8 mouse cellular contexts compared by ENCODE assay signal in the genomic region with DNA sequence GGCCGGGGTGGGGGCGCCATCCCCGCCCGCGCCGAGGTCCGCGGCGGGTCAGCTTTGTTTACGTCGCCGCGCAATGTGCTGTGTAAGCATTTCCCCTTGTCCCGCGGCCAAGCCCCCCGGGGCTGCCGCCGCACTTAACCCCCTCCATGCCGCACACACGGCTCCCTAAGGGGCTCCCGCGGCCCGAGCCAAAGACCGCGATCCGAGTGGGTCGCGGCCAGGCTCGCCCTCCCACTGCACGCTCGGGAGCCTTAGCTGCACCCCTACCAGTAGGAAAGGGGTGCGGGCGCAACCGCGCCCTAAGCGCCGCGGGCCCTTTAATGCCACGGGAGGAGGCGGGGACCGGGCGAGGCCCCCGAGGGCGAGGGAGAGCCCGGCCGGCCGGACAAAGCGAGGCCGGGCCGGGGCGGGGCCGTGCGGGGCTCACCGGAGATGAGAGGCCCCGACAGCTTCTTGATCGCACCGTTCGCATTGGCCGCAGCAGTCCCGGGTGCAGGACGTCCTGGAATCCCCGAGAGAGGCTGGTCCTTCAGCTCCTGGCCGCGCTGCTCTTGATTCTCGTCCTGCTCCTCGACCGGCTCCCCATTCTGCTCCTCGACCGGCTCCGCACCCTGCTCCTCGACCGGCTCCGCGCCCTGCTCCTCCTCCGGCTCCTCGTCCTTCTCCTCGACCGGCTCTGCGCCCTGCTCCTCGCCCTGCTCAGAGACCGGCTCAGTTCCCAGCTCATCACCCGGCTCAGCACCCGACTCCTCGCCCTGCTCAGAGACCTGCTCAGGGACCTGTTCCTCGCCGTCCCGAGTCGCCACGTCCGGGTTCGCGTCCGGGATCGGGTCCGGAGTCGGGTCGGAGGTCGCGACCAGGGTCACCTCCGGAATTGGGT. TPM values are rescaled to one million over a fixed set of nuclear protein-coding genes. Genes with fewer than 3 reads are reported as not detected.
DNase-seq lines count a peak whose midpoint lies in the region; ATAC-seq and TF ChIP-seq lines count a peak whose summit lies in the region.

No protein-coding gene starts in this region.

- no peaks in the 10 kb centered on the region for H3K36me3 ChIP-seq in testis, adult 2 months (ENCODE audit: control insufficient read depth, insufficient read depth, low read length)
- H3K36me3 ChIP-seq in forebrain, embryonic 12.5 days (replicated peaks) = no peaks in the 10 kb centered on the region
- H3K36me3 ChIP-seq in liver, embryonic 14.5 days (replicated peaks; ENCODE audit: control insufficient read depth, insufficient read depth, low read depth) = no peaks in the 10 kb centered on the region
- H3K36me3 ChIP-seq in neural tube, embryonic 15.5 days = no peaks in the 10 kb centered on the region

- H3K4me2 ChIP-seq in forebrain, embryonic 12.5 days = peak overlapping the region; percentile 56
- peak overlapping the region; percentile 27 for H3K4me2 ChIP-seq in liver, embryonic 14.5 days (ENCODE audit: low read depth)
- peak overlapping the region; percentile 61 for H3K4me2 ChIP-seq in neural tube, embryonic 15.5 days

- DNase-seq in testis, postnatal 14 days (ENCODE audit: low spot score) = no peak
- peak; percentile 64 to 74 for DNase-seq in heart, postnatal 36 days
- DNase-seq in liver, embryonic 14.5 days (ENCODE audit: low read depth in 3 of 3, low spot score in 3 of 3) = no peak
- DNase-seq in yolk sac, embryonic 10.5 days (ENCODE audit: low spot score) = no peak
- no peak for DNase-seq in left cerebral cortex, postnatal 36 days (ENCODE audit: low spot score in 2 of 2)

- H3K27ac ChIP-seq in testis, adult 2 months (ENCODE audit: control insufficient read depth, insufficient read depth, low read depth, low read length) = no peak overlapping the region
- H3K27ac ChIP-seq in forebrain, embryonic 12.5 days = peak overlapping the region; percentile 70
- no peak overlapping the region for H3K27ac ChIP-seq in liver, embryonic 14.5 days
- peak overlapping the region; percentile 75 for H3K27ac ChIP-seq in neural tube, embryonic 15.5 days (replicated peaks)

- no peak for ATAC-seq in forebrain, embryonic 12.5 days (ENCODE audit: low FRiP score)
- ATAC-seq in liver, embryonic 14.5 days (ENCODE audit: insufficient read depth) = no peak
- no peak for ATAC-seq in neural tube, embryonic 15.5 days (ENCODE audit: low FRiP score)

- intact Hi-C loops in heart, postnatal 36 days (cut with DNase I) = loop anchor here (1.0 to 5.0 kb wide), 4 partner anchors 51 to 162 kb away; no protein-coding TSS in a partner anchor
- intact Hi-C loops in left cerebral cortex, postnatal 36 days (cut with DNase I) = loop anchor here (5.0 to 10.0 kb wide), 3 partner anchors 92 to 455 kb away; a partner anchor contains a TSS

- peaks cover 26% of the 10 kb centered on the region for H3K9me3 ChIP-seq in forebrain, embryonic 12.5 days
- peaks cover 14% of the 10 kb centered on the region for H3K9me3 ChIP-seq in liver, embryonic 14.5 days (ENCODE audit: control insufficient read depth, low read length)
- H3K9me3 ChIP-seq in neural tube, embryonic 15.5 days (replicated peaks) = 0 out of 2 replicates have a peak, but pooled peaks cover 3% of the 10 kb centered on the region

- peaks cover 30% of the 10 kb centered on the region for H3K4me1 ChIP-seq in testis, adult 2 months (ENCODE audit: control insufficient read depth, insufficient read depth, low read length)
- H3K4me1 ChIP-seq in forebrain, embryonic 12.5 days = peaks cover 21% of the 10 kb centered on the region
- H3K4me1 ChIP-seq in liver, embryonic 14.5 days (replicated peaks; ENCODE audit: control insufficient read depth in 2 of 2, insufficient read depth in 2 of 2, low read length in 1 of 2) = 0 out of 4 replicates have a peak, but pooled peaks cover 0 to 3% of the 10 kb centered on the region in 2 experiments
- peaks cover 27% of the 10 kb centered on the region for H3K4me1 ChIP-seq in neural tube, embryonic 15.5 days

- H3K4me3 ChIP-seq in testis, adult 2 months (ENCODE audit: control insufficient read depth, low read depth, low read length) = peak overlapping the region; percentile 35
- peak overlapping the region; percentile 55 for H3K4me3 ChIP-seq in forebrain, embryonic 12.5 days (replicated peaks)
- peak overlapping the region; percentile 36 to 41 for H3K4me3 ChIP-seq in liver, embryonic 14.5 days (ENCODE audit: insufficient read depth in 1 of 2, low read depth in 2 of 2, low read length in 2 of 2)
- H3K4me3 ChIP-seq in neural tube, embryonic 15.5 days (replicated peaks) = peak overlapping the region; percentile 57

- no peak for TF ChIP-seq CTCF in testis, adult 2 months (IDR thresholded peaks at IDR 0.05; ENCODE audit: control insufficient read depth, insufficient read depth, insufficient replicate concordance, low read depth, low read length)
- no peak for TF ChIP-seq CTCF in liver, embryonic 14.5 days (IDR thresholded peaks at IDR 0.05; ENCODE audit: low read depth)

- H3K27me3 ChIP-seq in testis, adult 2 months (ENCODE audit: control insufficient read depth, insufficient read depth, low read length) = peaks cover 4% of the 10 kb centered on the region; the same call in 1 of the 2 replicates
- H3K27me3 ChIP-seq in forebrain, embryonic 12.5 days = peaks cover 85% of the 10 kb centered on the region
- H3K27me3 ChIP-seq in liver, embryonic 14.5 days (ENCODE audit: control insufficient read depth, insufficient read depth, low read length) = peaks cover 24% of the 10 kb centered on the region
- H3K27me3 ChIP-seq in neural tube, embryonic 15.5 days (replicated peaks) = 0 out of 2 replicates have a peak, but pooled peaks cover 3% of the 10 kb centered on the region

- no peak for TF ChIP-seq EP300 in liver, embryonic 14.5 days (IDR thresholded peaks at IDR 0.05; ENCODE audit: low read depth)

- H3K9ac ChIP-seq in forebrain, embryonic 12.5 days = peak overlapping the region; percentile 70
- no peak overlapping the region for H3K9ac ChIP-seq in liver, embryonic 14.5 days (replicated peaks)
- peak overlapping the region; percentile 57 for H3K9ac ChIP-seq in neural tube, embryonic 15.5 days (replicated peaks)

- no peak for TF ChIP-seq POLR2A in testis, adult 2 months (IDR thresholded peaks at IDR 0.05; ENCODE audit: control insufficient read depth, low read depth, low read length)

- WGBS in forebrain, embryonic 12.5 days = 39% methylated on average over 94 of the region's 100 CpGs
- WGBS in liver, embryonic 14.5 days (ENCODE audit: insufficient replicate concordance) = 33% methylated on average over 100 of the region's 100 CpGs
- WGBS in neural tube, embryonic 15.5 days = 23% methylated on average over 99 of the region's 100 CpGs

RNA-seq across cellular contexts. Expression of a gene that starts 1.3 kb away (rescaled TPM):
- polyA plus RNA-seq in testis, adult 2 months (2012; rRNA removed) = 41.7 and 45.9 TPM in 2 replicates
- 326 and 351 TPM in 2 replicates for polyA plus RNA-seq in forebrain, embryonic 12.5 days (2016; fragmentation: Nextera tagmentation; extraction: Ambion mirVana)
- total RNA-seq in heart, postnatal 36 days (2021) = 10 to 100 TPM; 30.8 to 44.2 TPM
- 48.5 and 71.0 TPM in 2 replicates for polyA plus RNA-seq in liver, embryonic 14.5 days (2012; rRNA removed)
- 161 and 167 TPM in 2 replicates for polyA plus RNA-seq in liver, embryonic 14.5 days (2014; fragmentation: Nextera tagmentation; extraction: Ambion mirVana)
- 275 and 292 TPM in 2 replicates for polyA plus RNA-seq in neural tube, embryonic 15.5 days (2015; fragmentation: Nextera tagmentation; extraction: Ambion mirVana)
- 10 to 100 TPM; 11.9 to 14.2 TPM for total RNA-seq in left cerebral cortex, postnatal 36 days (2021)

RNA-seq across cellular contexts. Expression of a gene that starts 14.0 kb away (rescaled TPM):
- 38.0 and 41.9 TPM in 2 replicates for polyA plus RNA-seq in testis, adult 2 months (2012; rRNA removed)
- 0.26 and 0.27 TPM in 2 replicates for polyA plus RNA-seq in forebrain, embryonic 12.5 days (2016; fragmentation: Nextera tagmentation; extraction: Ambion mirVana)
- total RNA-seq in heart, postnatal 36 days (2021) = under 1 TPM; 0.33 to 0.54 TPM
- polyA plus RNA-seq in liver, embryonic 14.5 days (2012; rRNA removed) = 7.2 and 13.2 TPM in 2 replicates
- polyA plus RNA-seq in liver, embryonic 14.5 days (2014; fragmentation: Nextera tagmentation; extraction: Ambion mirVana) = 9.4 and 9.8 TPM in 2 replicates
- 0.61 and 2.0 TPM in 2 replicates for polyA plus RNA-seq in neural tube, embryonic 15.5 days (2015; fragmentation: Nextera tagmentation; extraction: Ambion mirVana)
- total RNA-seq in left cerebral cortex, postnatal 36 days (2021) = under 1 TPM; 0.34 to 0.89 TPM

RNA-seq across cellular contexts. Expression of a gene that starts 43.4 kb away (rescaled TPM):
- polyA plus RNA-seq in testis, adult 2 months (2012; rRNA removed) = 0.35 and 0.40 TPM in 2 replicates
- polyA plus RNA-seq in forebrain, embryonic 12.5 days (2016; fragmentation: Nextera tagmentation; extraction: Ambion mirVana) = 0.63 and 0.79 TPM in 2 replicates
- total RNA-seq in heart, postnatal 36 days (2021) = not detected
- polyA plus RNA-seq in liver, embryonic 14.5 days (2012; rRNA removed) = 18.2 and 31.2 TPM in 2 replicates
- 19.3 and 23.2 TPM in 2 replicates for polyA plus RNA-seq in liver, embryonic 14.5 days (2014; fragmentation: Nextera tagmentation; extraction: Ambion mirVana)
- polyA plus RNA-seq in neural tube, embryonic 15.5 days (2015; fragmentation: Nextera tagmentation; extraction: Ambion mirVana) = 1.0 and 1.3 TPM in 2 replicates
- total RNA-seq in left cerebral cortex, postnatal 36 days (2021) = not detected

Comparison
In these comparisons a context has a peak if more than half of its experiments do, and no peak if none do; other contexts are left out.
1. H3K27ac ChIP-seq: peak in forebrain, embryonic 12.5 days (single experiment) and neural tube, embryonic 15.5 days (single experiment); none in testis, adult 2 months (single experiment) and liver, embryonic 14.5 days (single experiment).
2. DNase-seq: peak in heart, postnatal 36 days (2 of 2); none in testis, postnatal 14 days (single experiment), liver, embryonic 14.5 days (0 of 3), yolk sac, embryonic 10.5 days (single experiment) and left cerebral cortex, postnatal 36 days (0 of 2).
3. Peak in every context shown above with its lines, with median percentiles within 50 percentile points of each other: H3K4me3 ChIP-seq and H3K4me2 ChIP-seq.